7 mouse cellular contexts compared by ENCODE assay signal in genomic region chr6:30173551-30174460, GRCm38 (mm10).
DNase-seq lines count a peak whose midpoint lies in the region; ATAC-seq and TF ChIP-seq lines count a peak whose summit lies in the region.

No protein-coding gene starts in this region.

- H3K36me3 ChIP-seq in E14TG2a.4 (ENCODE audit: insufficient read depth, low read length) = peaks cover 41% of the 10 kb centered on the region
- H3K36me3 ChIP-seq in forebrain, postnatal 0 days (ENCODE audit: insufficient read depth) = no peaks in the 10 kb centered on the region
- no peaks in the 10 kb centered on the region for H3K36me3 ChIP-seq in limb, embryonic 10.5 days
- H3K36me3 ChIP-seq in midbrain, embryonic 12.5 days = no peaks in the 10 kb centered on the region

- peak; percentile 95 for DNase-seq in R1 (ENCODE audit: low read depth, low spot score)
- no peak for DNase-seq in forebrain, postnatal 0 days
- peak; percentile 68 for DNase-seq in limb, embryonic 10.5 days (ENCODE audit: low spot score)
- DNase-seq in thymus, postnatal 10 days (ENCODE audit: low spot score in 2 of 2) = peak; percentile 19 to 23
- no peak for DNase-seq in left cerebral cortex, adult 8-10 months (ENCODE audit: low spot score in 2 of 2)

- H3K9ac ChIP-seq in forebrain, postnatal 0 days = no peak overlapping the region
- H3K9ac ChIP-seq in midbrain, embryonic 12.5 days (replicated peaks) = no peak overlapping the region; the same call in 1 of the 2 replicates

- H3K4me3 ChIP-seq in E14TG2a.4 (replicated peaks; ENCODE audit: low read length) = peak overlapping the region; percentile 99
- peak overlapping the region; percentile 20 for H3K4me3 ChIP-seq in forebrain, postnatal 0 days (ENCODE audit: low read depth, low read length)
- H3K4me3 ChIP-seq in limb, embryonic 10.5 days = peak overlapping the region; percentile 41
- peak overlapping the region; percentile 28 for H3K4me3 ChIP-seq in midbrain, embryonic 12.5 days

- H3K27ac ChIP-seq in forebrain, postnatal 0 days (ENCODE audit: low read depth, low read length) = no peak overlapping the region
- peak overlapping the region; percentile 56 for H3K27ac ChIP-seq in limb, embryonic 10.5 days
- H3K27ac ChIP-seq in midbrain, embryonic 12.5 days (replicated peaks) = no peak overlapping the region

- H3K4me2 ChIP-seq in forebrain, postnatal 0 days (ENCODE audit: low read depth) = peak overlapping the region; percentile 30
- peak overlapping the region; percentile 42 for H3K4me2 ChIP-seq in midbrain, embryonic 12.5 days (replicated peaks)

- H3K4me1 ChIP-seq in E14TG2a.4 (replicated peaks; ENCODE audit: low read depth, low read length) = peaks cover 70% of the 10 kb centered on the region
- H3K4me1 ChIP-seq in forebrain, postnatal 0 days (ENCODE audit: insufficient read depth) = no peaks in the 10 kb centered on the region
- peaks cover 73% of the 10 kb centered on the region for H3K4me1 ChIP-seq in limb, embryonic 10.5 days
- peaks cover 47% of the 10 kb centered on the region for H3K4me1 ChIP-seq in midbrain, embryonic 12.5 days

- no peak for TF ChIP-seq CTCF in E14TG2a.4 (conservative IDR thresholded peaks at IDR 0.05; ENCODE audit: low read length)
- no peak for TF ChIP-seq CTCF in forebrain, postnatal 0 days (IDR thresholded peaks at IDR 0.05; ENCODE audit: low read depth)

- H3K27me3 ChIP-seq in E14TG2a.4 (ENCODE audit: insufficient read depth, low read length) = peaks cover 6% of the 10 kb centered on the region; the same call in 1 of the 2 replicates
- H3K27me3 ChIP-seq in forebrain, postnatal 0 days (ENCODE audit: insufficient read depth, low read length) = peaks cover 73% of the 10 kb centered on the region
- H3K27me3 ChIP-seq in limb, embryonic 10.5 days (ENCODE audit: low read depth, poor library complexity, severe bottlenecking) = peaks cover 100% of the 10 kb centered on the region
- H3K27me3 ChIP-seq in midbrain, embryonic 12.5 days = peaks cover 98% of the 10 kb centered on the region

- 0 out of 2 replicates have a peak, but pooled peaks have one; percentile 9 for ATAC-seq in forebrain, postnatal 0 days
- ATAC-seq in midbrain, embryonic 12.5 days (ENCODE audit: low FRiP score, low read depth) = no peak

- WGBS in forebrain, postnatal 0 days = under 1% methylated on average over 80 of the region's 80 CpGs
- WGBS in limb, embryonic 10.5 days = under 1% methylated on average over 80 of the region's 80 CpGs
- under 1% methylated on average over 79 of the region's 80 CpGs for WGBS in midbrain, embryonic 12.5 days

- no peaks in the 10 kb centered on the region for H3K9me3 ChIP-seq in E14TG2a.4 (ENCODE audit: low read length)
- H3K9me3 ChIP-seq in forebrain, postnatal 0 days (ENCODE audit: low read length) = 0 out of 2 replicates have a peak, but pooled peaks cover 1% of the 10 kb centered on the region
- H3K9me3 ChIP-seq in limb, embryonic 10.5 days (replicated peaks) = no peaks in the 10 kb centered on the region
- no peaks in the 10 kb centered on the region for H3K9me3 ChIP-seq in midbrain, embryonic 12.5 days

Comparison
In these comparisons a context has a peak if more than half of its experiments do, and no peak if none do; other contexts are left out.
1. H3K4me3 ChIP-seq: peak in every context shown above with its lines; median percentile 99 in E14TG2a.4; 41 in limb, embryonic 10.5 days; 28 in midbrain, embryonic 12.5 days; 20 in forebrain, postnatal 0 days.
2. DNase-seq: peak in R1 (single experiment), limb, embryonic 10.5 days (single experiment) and thymus, postnatal 10 days (2 of 2); none in forebrain, postnatal 0 days (single experiment) and left cerebral cortex, adult 8-10 months (0 of 2).